Mouse (Mus musculus): ENCODE results near the gene Gucy2c. TPM values are rescaled to one million over a fixed set of nuclear protein-coding genes. Genes with fewer than 3 reads are reported as not detected.

The Gucy2c gene
- polyA plus RNA-seq, 1 experiment from 2014 or later, result 13.3 TPM

DNA sequence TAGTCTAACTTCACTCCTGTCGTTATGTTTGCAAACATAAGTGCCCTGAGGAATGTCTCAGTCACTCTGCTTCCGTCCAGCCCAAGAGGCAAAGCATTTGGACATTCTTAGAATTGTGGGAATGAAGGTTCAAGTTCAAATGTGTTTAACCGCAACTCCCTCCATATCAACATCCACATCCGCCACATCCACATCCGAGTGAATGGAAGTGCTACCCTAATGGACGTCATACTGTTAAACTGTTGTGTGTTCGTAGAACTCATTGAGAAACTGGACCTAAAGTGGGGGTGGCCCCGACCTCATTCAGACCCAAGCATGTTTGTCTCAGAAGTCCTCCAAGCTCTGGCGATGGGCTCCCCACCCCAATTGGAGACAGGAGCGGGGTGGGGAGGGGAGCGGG is 125.8 kb downstream of the Gucy2c start:
- H3K36me3 ChIP-seq, result no peaks in the 10 kb centered on the region
- no peak overlapping the region for H3K4me3 ChIP-seq (replicated peaks)
- 61% methylated on average over 11 of the region's 11 CpGs for WGBS
- peak overlapping the region; percentile 21; the same call in 1 of the 2 replicates for H3K4me2 ChIP-seq
- no peak for ATAC-seq (ENCODE audit: insufficient read depth, low FRiP score, low read depth)
- H3K9ac ChIP-seq, result no peak overlapping the region
- H3K9me3 ChIP-seq, result no peaks in the 10 kb centered on the region
- no peaks in the 10 kb centered on the region for H3K4me1 ChIP-seq
- no peaks in the 10 kb centered on the region for H3K27me3 ChIP-seq (replicated peaks)
- no peak overlapping the region for H3K27ac ChIP-seq

DNA sequence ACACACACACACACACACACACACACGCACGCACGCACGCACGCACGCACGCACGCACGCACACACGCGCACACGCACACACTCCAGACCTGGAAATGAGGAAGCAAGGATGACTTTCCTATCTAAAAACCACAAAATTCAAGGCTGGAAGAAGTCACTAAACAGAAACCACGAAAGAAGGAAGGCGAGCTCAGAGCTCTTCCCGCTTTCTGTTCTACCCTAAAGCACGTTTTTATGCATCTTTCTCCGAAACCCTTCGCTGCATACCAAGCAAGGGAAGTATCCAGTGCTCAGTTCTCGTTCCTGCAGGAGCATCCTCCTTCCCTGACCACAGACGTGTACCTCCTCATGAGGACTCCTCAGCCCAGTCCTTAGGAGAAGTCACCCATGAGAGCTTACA is 127.1 kb downstream of the Gucy2c start:
- H3K4me3 ChIP-seq (replicated peaks), result no peak overlapping the region
- H3K4me1 ChIP-seq, result no peaks in the 10 kb centered on the region
- H3K4me2 ChIP-seq, result no peak overlapping the region
- H3K27ac ChIP-seq, result no peak overlapping the region
- 91% methylated on average over 20 of the region's 20 CpGs for WGBS
- no peak overlapping the region for H3K9ac ChIP-seq
- H3K36me3 ChIP-seq, result no peaks in the 10 kb centered on the region
- no peaks in the 10 kb centered on the region for H3K9me3 ChIP-seq
- ATAC-seq (ENCODE audit: insufficient read depth, low FRiP score, low read depth), result no peak
- H3K27me3 ChIP-seq (replicated peaks), result no peaks in the 10 kb centered on the region

DNA sequence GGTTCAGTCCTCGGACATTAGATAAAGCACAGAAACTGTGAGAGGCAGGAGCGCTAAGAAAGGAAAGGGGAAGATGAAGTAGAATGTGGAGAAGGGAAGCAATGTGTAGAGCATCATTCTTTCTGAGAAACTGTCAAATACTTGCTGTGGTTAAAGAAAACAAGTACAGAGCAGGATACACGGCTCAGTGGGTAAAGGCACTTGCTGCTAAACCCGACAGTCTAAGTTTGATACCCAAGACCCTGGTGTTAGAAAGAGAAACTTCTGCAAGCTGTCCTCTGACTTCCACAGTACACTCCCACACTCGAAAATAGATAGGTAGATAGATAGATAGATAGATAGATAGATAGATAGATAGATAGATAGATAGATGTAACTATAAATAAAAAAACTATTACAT is 128.2 kb downstream of the Gucy2c start:
- Histone ChIP-seq H3K27ac (no peak overlapping the region), H3K36me3 (no peaks in the 10 kb centered on the region), H3K4me1 (no peaks in the 10 kb centered on the region), H3K4me3 (replicated peaks) (no peak overlapping the region), H3K27me3 (replicated peaks) (no peaks in the 10 kb centered on the region), H3K4me2 (no peak overlapping the region), H3K9me3 (no peaks in the 10 kb centered on the region), H3K9ac (no peak overlapping the region)
- ATAC-seq (ENCODE audit: insufficient read depth, low FRiP score, low read depth), result no peak
- WGBS, result 51% methylated on average over 5 of the region's 5 CpGs

GRCm38 (mm10) chr6:136650664-136651063 is 130.9 kb downstream of the Gucy2c start:
- H3K4me3 ChIP-seq (replicated peaks), result no peak overlapping the region
- H3K9me3 ChIP-seq, result no peaks in the 10 kb centered on the region
- 86% methylated on average over 8 of the region's 8 CpGs for whole genome bisulfite sequencing
- ATAC-seq (ENCODE audit: insufficient read depth, low FRiP score, low read depth), result no peak
- H3K27ac ChIP-seq, result no peak overlapping the region
- H3K27me3 ChIP-seq (replicated peaks), result no peaks in the 10 kb centered on the region
- no peaks in the 10 kb centered on the region for H3K4me1 ChIP-seq
- H3K36me3 ChIP-seq, result no peaks in the 10 kb centered on the region
- H3K9ac ChIP-seq, result no peak overlapping the region
- no peak overlapping the region for H3K4me2 ChIP-seq

GRCm38 (mm10) chr6:136647455-136647861 is 134.1 kb downstream of the Gucy2c start:
- H3K4me1 ChIP-seq, result no peaks in the 10 kb centered on the region
- no peak overlapping the region for H3K4me2 ChIP-seq
- 40% methylated on average over 10 of the region's 10 CpGs for WGBS
- ATAC-seq (ENCODE audit: insufficient read depth, low FRiP score, low read depth), result peak; percentile 67
- no peaks in the 10 kb centered on the region for H3K36me3 ChIP-seq
- H3K9ac ChIP-seq, result no peak overlapping the region
- H3K4me3 ChIP-seq (replicated peaks), result no peak overlapping the region
- no peaks in the 10 kb centered on the region for H3K9me3 ChIP-seq
- no peak overlapping the region for H3K27ac ChIP-seq
- no peaks in the 10 kb centered on the region for H3K27me3 ChIP-seq (replicated peaks)

Small RNA genes lying within 50 kb of the gene (microRNA-seq; reads per million reads assigned to microRNA genes)
- not detected for gene Gm44364

Other genes with a start within 250 kb of the Gucy2c start
- gene Plbd1, start 119.8 kb downstream of the Gucy2c start, polyA plus RNA-seq (2015; fragmentation: Nextera tagmentation; extraction: Ambion mirVana), result 15.1 and 20.1 TPM in 2 replicates
- gene Hist4h4, start 22.6 kb upstream of the Gucy2c start, polyA plus RNA-seq (2015; fragmentation: Nextera tagmentation; extraction: Ambion mirVana), result 0.49 and 0.72 TPM in 2 replicates
- gene H2afj, start 26.5 kb upstream of the Gucy2c start, polyA plus RNA-seq (2015; fragmentation: Nextera tagmentation; extraction: Ambion mirVana), result 166 and 190 TPM in 2 replicates
- 1.2 and 1.5 TPM in 2 replicates for gene BC049715, start 45.9 kb upstream of the Gucy2c start, polyA plus RNA-seq (2015; fragmentation: Nextera tagmentation; extraction: Ambion mirVana)
- 83.7 and 93.7 TPM in 2 replicates for gene Wbp11, start 46.5 kb upstream of the Gucy2c start, polyA plus RNA-seq (2015; fragmentation: Nextera tagmentation; extraction: Ambion mirVana)
- 1.0 and 1.9 TPM in 2 replicates for gene Smco3, start 53.7 kb upstream of the Gucy2c start, polyA plus RNA-seq (2015; fragmentation: Nextera tagmentation; extraction: Ambion mirVana)
- gene Art4, start 76.0 kb upstream of the Gucy2c start, polyA plus RNA-seq (2015; fragmentation: Nextera tagmentation; extraction: Ambion mirVana), result 5.5 and 7.7 TPM in 2 replicates
- gene Mgp, start 94.1 kb upstream of the Gucy2c start, polyA plus RNA-seq (2015; fragmentation: Nextera tagmentation; extraction: Ambion mirVana), result 150 and 225 TPM in 2 replicates
- gene Erp27, start 140.4 kb upstream of the Gucy2c start, polyA plus RNA-seq (2015; fragmentation: Nextera tagmentation; extraction: Ambion mirVana), result 40.1 and 57.2 TPM in 2 replicates
- not detected in 2 replicates for gene Pde6h, start 142.1 kb upstream of the Gucy2c start, polyA plus RNA-seq (2015; fragmentation: Nextera tagmentation; extraction: Ambion mirVana)
- 56.1 and 70.2 TPM in 2 replicates for gene Arhgdib, start 160.1 kb upstream of the Gucy2c start, polyA plus RNA-seq (2015; fragmentation: Nextera tagmentation; extraction: Ambion mirVana)

Data from stomach, embryonic 15.5 days (tissue).